Mouse (Mus musculus): ENCODE data around the gene Syt11. TPM values are rescaled to one million over a fixed set of nuclear protein-coding genes. Genes with fewer than 3 reads are reported as not detected.
"Not testable (repeated sequence)": the region's sequence is repeated elsewhere in the genome, so short reads cannot be mapped to it uniquely, and the experiment has no call there.

The Syt11 gene
- 9.5 and 11.1 TPM in 2 replicates for total RNA-seq (2017)

DNA sequence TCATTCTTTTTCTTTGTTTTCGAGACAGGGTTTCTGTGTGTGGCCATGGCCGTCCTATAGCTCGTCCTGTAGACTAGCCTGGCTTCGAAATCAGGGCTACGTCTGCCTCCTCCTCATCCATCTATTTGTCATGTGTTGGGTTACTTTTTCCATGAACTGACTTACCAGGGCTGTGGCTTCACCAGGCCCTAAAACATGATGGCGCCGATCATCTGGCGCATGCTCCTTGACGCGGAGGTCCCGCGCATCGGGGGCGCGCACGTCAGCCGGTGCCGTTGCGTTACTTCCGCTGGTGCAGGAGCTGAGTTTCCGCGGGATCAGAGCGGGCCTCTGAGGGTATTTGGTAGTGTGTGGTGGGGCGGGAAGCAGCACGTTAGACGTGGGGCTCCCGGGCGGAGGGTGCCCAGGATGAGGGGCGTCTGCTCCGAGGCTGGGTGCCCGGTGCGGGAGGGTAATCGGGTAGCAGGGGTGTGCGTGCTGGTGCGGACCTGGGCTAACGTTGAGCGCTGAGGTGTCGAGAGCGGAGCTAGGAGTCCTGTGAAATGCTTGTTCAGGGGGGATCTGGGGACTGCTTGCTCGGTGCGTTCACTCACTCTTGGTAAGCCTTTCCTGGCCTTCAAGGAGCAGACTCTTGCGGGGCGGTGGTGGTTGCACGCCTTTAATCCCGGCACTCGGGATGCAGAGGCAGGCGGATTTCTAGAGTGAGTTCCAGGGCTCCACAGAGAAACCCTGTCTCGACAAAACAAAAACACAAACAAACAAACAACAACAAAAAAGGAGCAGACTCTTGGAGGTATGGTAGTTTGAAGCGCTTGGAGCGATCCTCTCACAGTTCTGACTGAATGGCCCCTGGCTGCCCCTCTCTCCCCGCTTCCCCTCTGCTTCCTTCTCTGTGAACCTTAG lies at the start of gene Syt11:
Gene Syt11 (minus strand): TSS at position 226 of the 903 bp plus-strand sequence.
- peak; percentile 80 for ATAC-seq (ENCODE audit: extremely low read depth, insufficient number of reproducible peaks, low FRiP score, poor library complexity, severe bottlenecking)

DNA sequence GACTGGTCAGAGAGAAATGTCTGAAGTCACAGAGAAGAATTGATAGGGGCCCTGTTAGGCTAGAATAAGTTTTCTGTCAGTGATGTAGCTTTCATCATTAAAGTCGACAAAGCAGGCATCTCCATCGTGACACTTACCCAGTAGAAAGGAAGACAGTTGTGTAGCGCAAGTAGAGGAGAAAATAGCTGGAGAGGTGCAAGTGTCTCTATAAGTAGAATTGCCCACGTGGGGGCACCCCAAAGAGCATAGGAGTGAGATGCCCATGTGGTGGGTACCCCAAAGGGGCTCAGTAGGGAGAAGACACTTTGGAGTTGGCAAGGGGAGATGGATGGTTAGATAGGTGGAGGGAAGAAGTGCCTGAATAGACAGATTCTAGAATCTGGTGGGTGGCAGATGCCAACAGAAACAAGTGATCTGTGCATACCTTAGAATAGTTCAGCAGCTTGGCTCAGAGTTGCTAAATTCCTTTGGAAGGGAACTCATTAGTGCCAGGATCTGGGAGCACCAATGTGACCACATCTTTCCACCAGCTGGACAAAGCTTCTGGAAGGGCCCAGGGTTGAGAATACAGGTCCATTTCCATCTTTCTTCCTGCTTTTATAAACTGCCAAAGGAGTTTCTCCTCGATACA lies 29.1 kb upstream of the Syt11 start:
- ATAC-seq (ENCODE audit: extremely low read depth, insufficient number of reproducible peaks, low FRiP score, poor library complexity, severe bottlenecking): no peak

DNA sequence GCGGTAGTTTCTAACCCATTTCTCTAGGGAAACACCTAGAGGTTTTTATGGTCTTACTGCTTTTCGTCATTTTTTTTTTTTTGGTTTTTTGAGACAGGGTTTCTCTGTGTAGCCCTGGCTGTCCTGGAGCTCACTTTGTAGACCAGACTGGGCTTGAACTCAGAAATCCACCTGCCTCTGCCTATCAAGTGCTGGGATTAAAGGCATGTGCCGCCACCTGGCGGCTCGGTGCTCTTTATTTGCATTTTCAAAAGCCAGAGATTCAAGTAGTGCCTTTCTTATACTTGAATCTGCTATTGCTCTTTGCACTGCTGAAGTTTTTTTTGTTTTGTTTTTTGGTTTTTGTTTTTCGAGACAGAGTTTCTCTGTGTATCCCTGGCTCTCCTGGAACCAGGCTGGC lies 22.5 kb upstream of the Syt11 start:
- not testable (repeated sequence) for ATAC-seq (ENCODE audit: extremely low read depth, insufficient number of reproducible peaks, low FRiP score, poor library complexity, severe bottlenecking)

DNA sequence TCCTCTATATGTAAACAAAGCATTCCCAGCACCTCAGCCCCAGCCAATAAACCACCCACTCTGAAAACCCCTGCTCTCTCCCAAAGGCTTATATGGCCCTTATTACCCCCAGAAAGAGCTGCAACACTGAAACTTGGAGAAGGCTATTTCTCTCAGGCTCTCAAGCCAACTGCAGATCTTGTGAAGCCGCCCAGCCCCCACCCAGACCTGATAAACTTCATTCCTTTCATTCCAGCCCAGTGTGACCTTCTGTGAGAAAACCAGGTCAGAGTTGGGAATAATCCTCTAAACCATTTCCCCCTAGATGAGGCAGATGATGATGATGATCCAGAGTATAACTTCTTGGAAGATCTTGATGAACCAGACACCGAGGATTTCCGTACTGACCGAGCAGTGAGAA lies 13.1 kb upstream of the Syt11 start:
- ATAC-seq (ENCODE audit: extremely low read depth, insufficient number of reproducible peaks, low FRiP score, poor library complexity, severe bottlenecking): not testable (repeated sequence)

DNA sequence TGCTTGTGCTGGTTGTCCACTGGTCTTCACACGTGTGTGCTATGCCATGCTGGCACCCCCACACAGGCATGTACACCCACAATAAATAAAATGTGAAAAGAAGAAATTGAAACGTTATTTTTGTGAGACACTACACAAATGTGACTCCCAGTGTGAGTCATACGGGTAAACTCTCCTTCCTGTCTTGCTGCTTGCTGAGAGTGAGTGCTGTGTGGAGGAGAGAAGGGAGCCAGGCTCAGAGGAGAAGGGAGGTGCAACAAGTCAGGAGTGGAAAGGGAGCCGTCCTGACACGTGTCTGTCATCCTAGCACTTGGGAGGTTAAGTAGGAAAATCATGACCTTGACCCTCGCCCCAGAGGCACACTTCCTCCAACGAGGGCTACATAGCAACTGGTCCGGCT lies 11.8 kb upstream of the Syt11 start:
- not testable (repeated sequence) for ATAC-seq (ENCODE audit: extremely low read depth, insufficient number of reproducible peaks, low FRiP score, poor library complexity, severe bottlenecking)

DNA sequence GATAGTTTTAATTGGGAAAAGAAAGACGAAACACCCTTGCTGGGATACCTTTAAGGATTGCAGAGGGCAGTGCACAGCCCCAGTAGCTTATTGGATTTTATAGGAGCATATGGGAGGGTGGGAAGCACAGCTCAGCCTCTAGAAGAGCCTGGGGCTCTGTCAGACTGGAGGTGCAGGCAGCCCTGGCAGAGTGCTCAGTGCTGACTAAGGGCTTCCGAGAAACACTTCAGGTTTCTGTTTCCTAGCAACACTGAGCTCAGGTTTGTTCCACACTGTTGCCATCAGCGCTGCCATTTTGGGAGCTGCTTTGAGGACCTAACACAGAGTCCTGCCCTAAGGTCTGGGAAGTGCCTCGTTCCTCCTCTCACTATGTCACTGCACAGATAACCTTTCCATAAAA lies 11.4 kb upstream of the Syt11 start:
- ATAC-seq (ENCODE audit: extremely low read depth, insufficient number of reproducible peaks, low FRiP score, poor library complexity, severe bottlenecking): not testable (repeated sequence)

DNA sequence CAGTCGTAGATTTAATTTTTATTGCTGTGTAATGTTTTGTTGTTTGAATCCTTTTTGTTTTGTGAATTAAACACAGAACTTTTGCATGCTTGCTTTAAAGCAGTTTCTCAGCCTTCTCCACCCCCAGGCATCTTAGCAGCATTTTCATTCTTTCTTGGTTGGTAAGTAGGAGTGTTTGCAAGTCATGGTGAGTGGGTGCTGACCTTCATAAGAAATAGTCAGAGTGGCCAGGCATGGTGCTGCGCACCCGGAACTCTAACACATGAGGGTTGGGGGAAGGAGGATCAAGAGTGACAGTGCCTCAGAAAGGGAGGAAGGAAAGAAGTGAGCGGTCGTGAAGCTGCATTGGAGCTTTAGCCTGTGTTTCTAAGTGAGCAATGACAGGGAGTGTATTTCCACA lies 9.9 kb upstream of the Syt11 start:
- ATAC-seq (ENCODE audit: extremely low read depth, insufficient number of reproducible peaks, low FRiP score, poor library complexity, severe bottlenecking): no peak

DNA sequence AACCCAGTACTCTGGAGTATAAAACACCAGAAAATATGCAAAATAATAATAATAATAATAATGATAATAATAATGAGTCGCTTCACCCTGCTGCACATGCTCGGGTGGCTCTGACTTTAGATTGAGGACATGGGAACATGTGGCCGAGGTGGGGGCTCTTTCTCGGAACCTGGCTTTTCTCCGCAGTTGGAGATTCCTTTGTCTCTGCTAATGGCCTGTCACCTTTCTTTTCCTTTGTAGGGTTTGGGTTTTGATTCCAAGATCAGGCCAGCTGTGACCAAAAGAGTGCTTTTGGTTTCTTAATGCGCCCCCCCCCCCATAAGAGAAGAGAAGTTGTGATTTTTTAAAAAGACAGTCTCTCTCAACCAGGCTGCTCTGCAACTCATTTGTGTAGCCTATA lies 1.8 kb downstream of the Syt11 start:
- ATAC-seq (ENCODE audit: extremely low read depth, insufficient number of reproducible peaks, low FRiP score, poor library complexity, severe bottlenecking): not testable (repeated sequence)

DNA sequence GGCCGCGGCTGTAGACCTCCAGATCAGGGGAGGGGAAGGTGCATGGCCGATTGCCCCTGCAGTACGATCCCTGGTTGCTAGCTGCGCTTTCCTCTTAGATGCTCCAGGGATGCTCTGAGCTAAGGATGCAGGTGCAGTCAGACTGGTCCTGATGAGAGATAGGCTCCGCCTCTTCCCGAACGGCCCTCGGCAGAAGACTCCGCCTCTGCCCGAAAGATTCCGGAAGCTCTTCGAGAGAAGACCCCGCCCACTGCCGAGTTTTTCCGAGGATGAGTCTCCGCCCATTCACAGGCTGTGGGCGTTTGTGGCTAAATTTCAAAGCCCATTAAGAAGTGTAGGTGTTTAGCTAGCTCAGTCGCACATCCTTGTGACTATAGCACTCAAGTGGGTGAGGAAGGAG lies 2.6 kb downstream of the Syt11 start:
- ATAC-seq (ENCODE audit: extremely low read depth, insufficient number of reproducible peaks, low FRiP score, poor library complexity, severe bottlenecking): peak; percentile 81

DNA sequence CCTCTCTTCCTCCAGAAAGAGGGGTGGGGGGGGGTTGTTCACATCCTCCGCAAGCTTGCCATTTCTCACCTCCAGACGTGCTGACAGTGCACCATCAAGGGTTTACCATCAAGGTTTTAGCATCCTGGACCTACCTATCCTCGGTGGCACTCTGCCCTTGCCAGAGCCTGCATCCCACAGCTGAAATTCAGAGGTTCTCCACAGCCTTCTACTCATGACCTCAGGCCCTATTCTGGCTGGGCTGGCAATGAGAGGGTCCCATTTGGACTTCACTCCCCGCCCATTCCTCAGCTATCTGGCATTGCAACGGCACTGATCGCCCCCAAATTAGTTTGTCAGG lies 3.1 kb downstream of the Syt11 start:
- not testable (repeated sequence) for ATAC-seq (ENCODE audit: extremely low read depth, insufficient number of reproducible peaks, low FRiP score, poor library complexity, severe bottlenecking)

DNA sequence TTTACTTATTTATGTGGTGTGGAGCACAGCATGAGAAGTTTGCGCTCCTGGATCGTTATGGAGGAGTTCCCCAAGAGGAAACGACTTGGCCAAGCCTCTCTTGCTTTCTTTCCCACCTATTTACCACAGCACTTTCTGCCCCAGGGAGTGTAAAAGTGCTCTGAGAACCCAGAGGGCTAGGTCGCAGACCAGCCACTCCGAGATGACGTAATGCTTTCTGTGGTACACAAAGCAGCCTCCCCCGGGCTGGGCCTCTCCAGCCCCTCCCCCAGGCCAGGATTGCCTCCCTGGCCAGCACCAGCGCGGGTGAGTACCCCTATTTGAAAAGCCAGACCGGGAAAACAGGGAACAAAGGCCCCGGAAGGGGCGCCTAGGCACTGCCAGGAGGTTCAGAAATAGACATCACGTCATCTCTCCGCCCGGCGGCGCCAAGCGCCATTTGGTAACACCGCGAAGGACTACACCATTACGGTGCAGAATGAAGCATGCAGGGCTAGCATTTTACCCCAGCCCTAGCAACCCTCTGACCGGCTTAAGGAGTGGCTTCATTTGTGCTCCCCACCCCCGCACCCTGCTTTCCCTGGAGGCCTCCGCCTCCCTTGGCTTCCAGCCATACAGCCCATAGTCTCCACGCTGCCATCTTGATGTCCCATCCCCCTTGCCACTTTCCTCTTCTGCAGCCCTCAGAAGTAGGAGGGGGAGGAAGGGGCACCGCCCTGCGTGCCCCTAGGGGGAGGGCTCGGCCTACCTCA lies 3.6 kb downstream of the Syt11 start:
- ATAC-seq (ENCODE audit: extremely low read depth, insufficient number of reproducible peaks, low FRiP score, poor library complexity, severe bottlenecking): peak; percentile 24; the same call in 1 of the 2 replicates

DNA sequence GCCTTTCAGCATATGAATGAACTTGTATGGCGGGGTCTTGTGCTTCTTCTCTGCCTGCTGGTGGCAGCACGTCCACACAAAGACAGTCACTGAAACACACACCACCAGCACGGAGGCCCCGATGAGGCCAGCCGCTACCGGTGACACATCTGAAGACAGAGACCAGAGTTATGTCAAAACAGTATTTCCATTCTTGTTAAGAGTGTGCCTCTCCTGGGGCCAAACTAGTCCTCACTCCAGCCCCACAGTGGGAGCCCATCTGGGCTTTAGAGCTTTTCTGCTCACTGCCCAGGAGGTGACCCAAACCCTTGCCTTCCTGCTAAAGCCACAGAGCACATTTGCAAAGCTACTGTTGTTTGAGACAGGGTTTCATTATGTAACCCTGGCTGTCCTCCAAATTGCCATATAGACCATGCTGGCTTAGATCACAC lies 12.5 kb downstream of the Syt11 start:
- no peak for ATAC-seq (ENCODE audit: extremely low read depth, insufficient number of reproducible peaks, low FRiP score, poor library complexity, severe bottlenecking)

DNA sequence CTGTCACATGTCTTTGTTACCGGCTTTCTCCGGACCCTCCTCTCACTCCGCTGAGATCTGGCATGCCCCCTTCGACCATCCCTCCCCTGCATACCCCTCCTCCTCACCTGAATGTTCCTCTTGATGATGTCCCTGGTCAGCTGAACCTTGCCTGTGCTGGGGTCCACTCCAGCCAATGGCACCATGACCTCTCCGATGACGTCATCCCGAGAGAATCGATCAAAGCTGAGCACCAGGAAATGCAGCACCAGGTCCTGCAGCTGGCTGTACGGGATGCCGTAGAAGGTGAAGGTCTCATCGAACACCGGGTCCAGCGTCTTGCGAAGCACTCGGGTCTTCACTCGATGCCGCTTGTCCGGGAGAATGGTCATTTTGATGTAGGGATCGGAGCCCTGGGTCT lies 13.3 kb downstream of the Syt11 start:
- ATAC-seq (ENCODE audit: extremely low read depth, insufficient number of reproducible peaks, low FRiP score, poor library complexity, severe bottlenecking): no peak

DNA sequence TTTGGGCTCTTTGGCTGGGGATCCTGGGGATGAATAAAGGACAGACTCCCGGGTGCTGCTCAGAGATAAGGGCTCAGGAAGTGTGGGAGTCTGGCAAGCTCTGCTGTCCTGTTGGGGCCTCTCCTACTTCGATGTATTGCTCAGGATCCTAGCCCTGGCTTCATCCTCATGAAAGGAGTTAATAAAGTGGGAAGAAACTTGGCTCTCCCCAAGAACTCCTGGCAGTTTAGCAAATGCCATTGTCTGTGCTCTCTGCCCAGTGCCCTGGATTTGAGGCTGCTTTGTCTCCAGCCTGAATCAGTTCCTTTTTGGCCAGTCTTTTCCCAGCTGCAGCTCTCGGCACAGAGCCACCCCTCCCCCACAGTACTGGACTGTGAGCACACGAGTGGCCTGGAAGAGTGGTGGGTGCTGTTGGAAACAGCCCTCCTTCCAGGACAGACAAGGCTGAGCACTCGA lies 16.9 kb downstream of the Syt11 start:
- ATAC-seq (ENCODE audit: extremely low read depth, insufficient number of reproducible peaks, low FRiP score, poor library complexity, severe bottlenecking): no peak

DNA sequence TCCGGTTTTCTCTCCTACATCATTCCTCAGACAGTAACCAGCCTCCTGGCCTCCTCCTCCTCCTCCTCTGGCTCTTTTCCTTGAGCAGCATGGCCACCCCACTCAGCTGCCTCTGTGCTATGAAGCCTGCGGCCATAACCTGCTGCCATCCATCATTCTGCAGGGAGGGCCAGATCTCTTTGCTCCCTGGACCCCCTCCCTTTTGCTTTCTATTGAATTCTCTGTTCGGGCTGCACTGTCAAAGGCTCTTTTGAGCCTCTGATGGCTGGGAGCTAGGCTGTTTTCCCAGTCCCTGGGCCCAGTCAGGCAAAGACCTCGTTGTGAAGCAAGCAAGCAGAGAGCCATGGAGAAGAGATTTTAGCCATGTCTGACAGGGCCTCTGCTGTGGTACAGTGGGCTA lies 18.7 kb downstream of the Syt11 start:
- ATAC-seq (ENCODE audit: extremely low read depth, insufficient number of reproducible peaks, low FRiP score, poor library complexity, severe bottlenecking): no peak

DNA sequence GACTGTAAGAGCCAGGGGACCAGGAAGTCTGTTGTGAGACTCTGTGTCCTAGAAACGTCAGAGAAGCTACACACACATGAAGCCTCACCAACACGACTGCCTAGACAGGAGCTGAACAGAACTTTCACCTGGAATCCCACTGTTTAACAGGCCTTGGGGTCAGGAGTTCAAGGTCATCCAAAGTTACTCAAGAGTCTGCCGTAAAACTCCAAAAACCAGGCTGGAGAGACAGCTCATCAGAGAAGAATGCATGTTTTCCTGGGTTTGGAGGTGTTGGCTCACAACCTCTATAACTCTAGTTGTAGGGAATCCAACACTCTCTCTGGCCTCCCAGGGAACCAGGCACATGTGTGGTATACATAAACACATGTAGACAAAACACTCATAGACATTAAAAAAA lies 19.4 kb downstream of the Syt11 start:
- no peak for ATAC-seq (ENCODE audit: extremely low read depth, insufficient number of reproducible peaks, low FRiP score, poor library complexity, severe bottlenecking)

DNA sequence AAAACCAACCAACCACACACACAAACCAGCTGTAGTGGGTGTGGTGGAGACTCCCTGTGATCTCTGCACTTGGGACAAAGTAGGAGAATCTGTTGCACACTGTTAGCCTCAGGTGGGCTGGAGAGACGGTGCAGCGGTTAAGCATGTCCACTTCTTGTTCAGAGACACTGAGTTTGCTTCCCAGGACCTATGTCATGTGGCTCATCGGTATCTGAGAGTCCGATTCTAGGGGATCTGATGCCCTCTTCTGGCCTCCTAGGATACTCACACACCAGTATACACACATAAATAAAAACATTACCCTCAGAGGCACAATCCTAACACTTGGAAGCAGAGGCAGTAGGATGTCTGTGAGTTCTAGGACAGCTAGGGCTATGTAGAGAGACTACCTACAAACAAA lies 20.7 kb downstream of the Syt11 start:
- no peak for ATAC-seq (ENCODE audit: extremely low read depth, insufficient number of reproducible peaks, low FRiP score, poor library complexity, severe bottlenecking)

DNA sequence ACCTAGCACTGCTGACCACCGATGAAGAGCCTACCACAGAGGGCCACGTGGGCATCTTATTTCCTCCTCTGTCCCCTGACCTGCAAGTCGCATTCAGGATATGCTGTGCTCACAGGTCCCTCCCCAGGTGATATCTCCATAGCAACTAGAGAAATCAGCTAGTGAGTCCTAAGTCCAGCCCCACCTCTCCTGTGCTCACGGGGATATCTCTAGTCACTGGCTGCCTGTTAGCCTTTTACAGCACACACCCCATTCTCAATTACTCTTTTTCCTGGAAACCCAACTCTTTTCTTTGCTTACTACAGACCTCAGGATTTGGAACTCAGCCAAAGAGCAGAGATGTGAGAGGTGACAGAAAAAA lies 28.1 kb downstream of the Syt11 start:
- ATAC-seq (ENCODE audit: extremely low read depth, insufficient number of reproducible peaks, low FRiP score, poor library complexity, severe bottlenecking): no peak

DNA sequence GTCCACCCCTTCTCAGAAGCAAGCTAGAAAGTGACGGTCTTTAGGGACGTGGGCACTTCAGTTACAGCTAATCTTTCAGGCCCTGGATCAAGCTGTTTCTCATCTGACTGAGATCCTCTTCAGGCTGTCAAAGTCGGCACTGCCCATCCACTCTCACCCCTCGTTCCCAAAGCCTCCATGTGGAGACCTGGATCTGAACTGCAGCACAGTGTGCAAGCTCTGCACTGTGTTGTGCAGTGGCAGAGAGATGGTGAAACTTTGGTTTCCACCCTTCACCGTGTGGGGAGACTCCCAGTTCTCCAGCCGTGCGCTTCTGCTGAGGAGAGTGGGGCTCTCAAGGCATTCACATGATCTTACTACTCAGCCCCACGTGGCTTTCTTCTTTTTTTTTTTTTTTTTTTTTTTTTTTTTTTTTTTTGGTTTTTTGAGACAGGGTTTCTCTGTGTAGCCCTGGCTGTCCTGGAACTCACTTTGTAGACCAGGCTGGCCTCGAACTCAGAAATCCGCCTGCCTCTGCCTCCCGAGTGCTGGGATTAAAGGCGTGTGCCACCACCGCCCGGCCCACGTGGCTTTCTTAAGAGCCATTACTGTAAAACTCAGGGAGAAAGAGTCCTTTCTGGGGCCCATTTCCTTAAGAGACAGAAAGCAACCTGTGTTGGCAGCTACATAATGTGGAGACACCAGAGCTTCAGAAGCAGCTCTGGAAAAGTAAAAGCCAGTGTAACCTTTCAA lies 28.7 kb downstream of the Syt11 start:
- no peak for ATAC-seq (ENCODE audit: extremely low read depth, insufficient number of reproducible peaks, low FRiP score, poor library complexity, severe bottlenecking)
